Comparison of ENCODE assay signal across 11 mouse cellular contexts in genomic region chr11:82602818-82603217, GRCm38 (mm10).
A peak's percentile ranks its signal among the peaks of the same experiment; 100 is the strongest.
DNase-seq lines count a peak whose midpoint lies in the region; ATAC-seq and TF ChIP-seq lines count a peak whose summit lies in the region.
"Had no signal": no experiment of that assay in that cellular context is flagged by ENCODE, and none has a peak within 500 bp of the region (broad histone marks: within the 10 kb centered on the region; RNA-seq: fewer than 3 reads in every experiment).

No protein-coding gene starts in this region.

- no peaks in the 10 kb centered on the region for H3K36me3 ChIP-seq in kidney, postnatal 0 days (ENCODE audit: insufficient read depth, low read length)
- H3K36me3 ChIP-seq in midbrain, embryonic 13.5 days = no peaks in the 10 kb centered on the region
- H3K36me3 ChIP-seq: stomach, embryonic 15.5 days had no signal

- H3K4me2 ChIP-seq in kidney, postnatal 0 days (ENCODE audit: low read length) = no peak overlapping the region
- peak overlapping the region; percentile 11; the same call in 1 of the 2 replicates for H3K4me2 ChIP-seq in midbrain, embryonic 13.5 days (replicated peaks)
- H3K4me2 ChIP-seq: stomach, embryonic 15.5 days had no signal

- ATAC-seq in kidney, postnatal 0 days (replicated peaks; ENCODE audit: low FRiP score, low read depth) = no peak
- no peak for ATAC-seq in midbrain, embryonic 13.5 days

- 35% methylated on average over 11 of the region's 11 CpGs for WGBS in kidney, postnatal 0 days
- 12% methylated on average over 11 of the region's 11 CpGs for WGBS in midbrain, embryonic 13.5 days

- H3K4me1 ChIP-seq in kidney, postnatal 0 days (replicated peaks; ENCODE audit: insufficient read depth, low read length) = no peaks in the 10 kb centered on the region
- peaks cover 31% of the 10 kb centered on the region for H3K4me1 ChIP-seq in midbrain, embryonic 13.5 days (replicated peaks)

- H3K9me3 ChIP-seq in kidney, postnatal 0 days (replicated peaks; ENCODE audit: low read length) = no peaks in the 10 kb centered on the region
- H3K9me3 ChIP-seq in midbrain, embryonic 13.5 days = no peaks in the 10 kb centered on the region
- H3K9me3 ChIP-seq: stomach, embryonic 15.5 days had no signal

- peak; percentile 11 to 20 for DNase-seq in cerebellum, postnatal 36 days
- DNase-seq in cerebellum, postnatal 4 days (ENCODE audit: low spot score in 2 of 2) = no peak
- peak; percentile 19 for DNase-seq in kidney, postnatal 0 days (ENCODE audit: low spot score)
- DNase-seq in kidney, adult 8-10 months = no peak
- peak; percentile 77 for DNase-seq in brain, embryonic 14.5 days (ENCODE audit: low read depth)
- DNase-seq in layer of hippocampus, postnatal 36 days = no peak
- no peak for DNase-seq in adipocyte (ENCODE audit: low spot score)
- DNase-seq: cerebellum, adult 9-11 months; layer of hippocampus, adult 9-11 months had no signal

- H3K27me3 ChIP-seq in kidney, postnatal 0 days (ENCODE audit: insufficient read depth, low read length) = no peaks in the 10 kb centered on the region; the same call in 1 of the 2 replicates
- H3K27me3 ChIP-seq in midbrain, embryonic 13.5 days = peaks cover 15% of the 10 kb centered on the region

- TF ChIP-seq CTCF in kidney, postnatal 0 days (IDR thresholded peaks at IDR 0.05; ENCODE audit: low read depth) = no peak
- no peak for TF ChIP-seq CTCF in brain, embryonic 14.5 days (IDR thresholded peaks at IDR 0.05; ENCODE audit: borderline replicate concordance, extremely low read depth, insufficient read depth, insufficient read length)

- H3K4me3 ChIP-seq in kidney, postnatal 0 days (replicated peaks; ENCODE audit: low read depth, low read length) = no peak overlapping the region
- no peak overlapping the region for H3K4me3 ChIP-seq in midbrain, embryonic 13.5 days (replicated peaks)
- H3K4me3 ChIP-seq: stomach, embryonic 15.5 days had no signal

- TF ChIP-seq POLR2A in brain, embryonic 14.5 days (IDR thresholded peaks at IDR 0.05; ENCODE audit: borderline replicate concordance, extremely low read depth, insufficient read depth, insufficient read length, poor library complexity, severe bottlenecking) = no peak

- H3K27ac ChIP-seq in kidney, postnatal 0 days = no peak overlapping the region
- peak overlapping the region; percentile 32; the same call in 1 of the 2 replicates for H3K27ac ChIP-seq in midbrain, embryonic 13.5 days
- H3K27ac ChIP-seq: stomach, embryonic 15.5 days had no signal

- H3K9ac ChIP-seq in kidney, postnatal 0 days (ENCODE audit: low read depth, low read length) = no peak overlapping the region
- peak overlapping the region; percentile 23; the same call in 1 of the 2 replicates for H3K9ac ChIP-seq in midbrain, embryonic 13.5 days (replicated peaks)
- H3K9ac ChIP-seq: stomach, embryonic 15.5 days had no signal

Comparison
In these comparisons a context has a peak if more than half of its experiments do, and no peak if none do; other contexts are left out.
1. DNase-seq: peak in cerebellum, postnatal 36 days (2 of 2), kidney, postnatal 0 days (single experiment) and brain, embryonic 14.5 days (single experiment); none in cerebellum, postnatal 4 days (0 of 2), kidney, adult 8-10 months (0 of 2), layer of hippocampus, postnatal 36 days (0 of 2) and adipocyte (single experiment).